Mouse (Mus musculus): ENCODE data around the gene Nprl3. TPM values are rescaled to one million over a fixed set of nuclear protein-coding genes. Genes with fewer than 3 reads are reported as not detected.
"Not testable (repeated sequence)": the region's sequence is repeated elsewhere in the genome, so short reads cannot be mapped to it uniquely, and the experiment has no call there.

The Nprl3 gene
- total RNA-seq, 2 experiments from 2014 or later = 58.0 to 187 TPM

GRCm38 (mm10) chr11:32205058-32205873, 62.2 kb downstream of the Nprl3 start, which contains the start of gene Snrnp25:
TSS of gene Snrnp25 (plus strand) at chr11:32205415.
- peak; percentile 97 for ATAC-seq (replicated peaks; ENCODE audit: low FRiP score, poor library complexity, severe bottlenecking)

DNA sequence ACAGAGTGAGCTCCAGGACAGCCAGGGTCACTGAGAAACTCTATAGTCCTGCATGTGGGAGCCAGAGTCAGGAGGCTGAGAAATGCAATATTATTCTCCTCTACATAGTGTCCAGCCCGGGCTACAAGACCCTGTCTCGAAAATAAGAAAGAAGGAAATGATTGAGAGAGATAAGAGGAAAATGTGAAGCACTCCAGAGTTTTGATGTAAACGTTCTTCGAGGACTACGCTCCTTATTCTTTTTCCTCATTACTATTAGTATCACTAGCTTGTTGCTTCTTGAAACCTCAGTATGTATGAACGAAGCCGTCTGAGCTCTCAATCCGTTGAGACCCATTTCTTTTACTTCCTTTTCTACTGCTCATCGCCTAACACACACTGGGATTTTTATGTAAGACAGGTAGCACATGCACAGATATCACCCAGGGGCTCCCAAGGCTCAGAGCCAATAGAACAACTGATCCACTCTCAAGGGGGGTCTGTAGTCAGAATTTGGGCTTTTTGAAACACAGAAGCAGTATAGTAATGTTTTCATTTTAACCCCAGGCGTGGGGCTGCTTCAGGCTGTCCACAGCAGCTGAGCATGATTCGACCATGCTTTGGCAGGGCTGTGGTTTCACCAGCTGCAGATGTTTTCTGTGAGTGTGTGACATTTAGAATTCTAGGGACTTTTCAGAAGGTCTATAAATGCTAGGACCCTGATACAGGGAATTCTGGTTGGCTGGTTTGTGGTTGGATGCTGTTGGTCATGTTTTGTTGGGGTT, 65.4 kb downstream of the Nprl3 start:
- no peak for ATAC-seq (replicated peaks; ENCODE audit: low FRiP score, poor library complexity, severe bottlenecking)

- not testable (repeated sequence) for ATAC-seq (replicated peaks; ENCODE audit: low FRiP score, poor library complexity, severe bottlenecking)
Measured at GRCm38 (mm10) chr11:32200992-32201391, 66.5 kb downstream of the Nprl3 start.

DNA sequence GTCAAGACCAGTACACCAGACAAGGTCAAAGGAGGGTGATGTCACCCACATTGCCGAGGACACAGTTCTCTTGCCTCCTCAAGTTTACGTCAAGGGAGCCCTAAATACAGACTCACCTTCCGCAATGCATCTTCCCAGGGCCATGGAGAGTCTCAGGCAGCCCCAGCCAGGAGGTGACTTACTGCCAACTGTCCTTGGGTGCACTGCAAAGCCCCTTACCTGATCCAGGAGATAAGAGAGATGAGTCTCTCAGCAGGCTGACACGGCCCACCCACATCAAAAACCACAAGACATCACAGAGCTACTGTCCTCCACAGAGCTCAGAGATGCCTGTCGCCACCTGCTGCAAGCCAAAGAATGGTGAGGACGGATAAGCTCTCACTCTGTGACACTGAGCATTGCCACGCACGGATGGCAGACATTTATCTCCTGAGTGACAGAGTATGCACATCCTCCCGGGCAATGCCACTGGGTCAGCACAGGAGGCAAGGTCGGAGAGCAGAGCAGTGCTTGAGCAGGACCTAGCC, 67.4 kb downstream of the Nprl3 start, which contains the start of gene Il9r:
Gene Il9r, minus strand, starts transcription at position 205 of the 527 bp plus-strand sequence.
- ATAC-seq (replicated peaks; ENCODE audit: low FRiP score, poor library complexity, severe bottlenecking) = no peak

GRCm38 (mm10) chr11:32199230-32199629, 68.3 kb downstream of the Nprl3 start:
- ATAC-seq (replicated peaks; ENCODE audit: low FRiP score, poor library complexity, severe bottlenecking) = no peak

DNA sequence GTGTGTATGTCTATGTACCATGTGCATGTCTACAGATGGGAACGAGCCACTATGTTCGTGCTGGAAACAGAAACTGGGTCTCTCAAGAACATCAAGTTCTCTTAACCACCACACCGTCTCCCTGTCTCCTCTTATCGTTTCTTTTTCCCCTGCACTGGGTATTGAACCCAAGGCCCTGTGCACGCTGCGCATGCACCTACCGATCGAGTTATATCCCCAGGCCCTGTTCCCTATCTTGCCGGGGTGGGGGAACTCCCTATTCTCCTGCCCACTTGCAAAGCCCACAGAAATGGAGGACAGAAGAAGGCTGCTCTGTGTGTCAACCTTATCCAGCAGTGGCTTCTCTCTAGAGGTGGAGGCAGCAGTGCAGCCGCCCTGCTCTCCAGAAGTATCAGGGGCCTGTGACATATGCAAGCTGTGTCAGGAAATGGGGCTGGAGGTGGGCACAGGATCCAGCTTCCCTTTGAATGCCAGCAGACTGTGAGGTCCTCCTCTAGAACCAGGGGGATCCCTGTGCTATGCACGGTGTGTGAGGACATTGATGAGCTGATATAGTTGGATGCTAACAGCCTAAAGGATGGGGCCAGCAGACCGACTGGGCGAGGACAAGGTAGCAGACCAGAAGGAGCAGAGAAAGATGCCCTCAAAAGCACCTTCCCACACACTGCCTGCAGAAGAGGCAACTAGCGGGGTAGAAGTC, 69.1 kb downstream of the Nprl3 start:
- ATAC-seq (replicated peaks; ENCODE audit: low FRiP score, poor library complexity, severe bottlenecking) = no peak

- no peak for ATAC-seq (replicated peaks; ENCODE audit: low FRiP score, poor library complexity, severe bottlenecking)
Measured at GRCm38 (mm10) chr11:32197766-32198165, 69.7 kb downstream of the Nprl3 start.

GRCm38 (mm10) chr11:32196727-32197126, 70.8 kb downstream of the Nprl3 start:
- ATAC-seq (replicated peaks; ENCODE audit: low FRiP score, poor library complexity, severe bottlenecking) = no peak

DNA sequence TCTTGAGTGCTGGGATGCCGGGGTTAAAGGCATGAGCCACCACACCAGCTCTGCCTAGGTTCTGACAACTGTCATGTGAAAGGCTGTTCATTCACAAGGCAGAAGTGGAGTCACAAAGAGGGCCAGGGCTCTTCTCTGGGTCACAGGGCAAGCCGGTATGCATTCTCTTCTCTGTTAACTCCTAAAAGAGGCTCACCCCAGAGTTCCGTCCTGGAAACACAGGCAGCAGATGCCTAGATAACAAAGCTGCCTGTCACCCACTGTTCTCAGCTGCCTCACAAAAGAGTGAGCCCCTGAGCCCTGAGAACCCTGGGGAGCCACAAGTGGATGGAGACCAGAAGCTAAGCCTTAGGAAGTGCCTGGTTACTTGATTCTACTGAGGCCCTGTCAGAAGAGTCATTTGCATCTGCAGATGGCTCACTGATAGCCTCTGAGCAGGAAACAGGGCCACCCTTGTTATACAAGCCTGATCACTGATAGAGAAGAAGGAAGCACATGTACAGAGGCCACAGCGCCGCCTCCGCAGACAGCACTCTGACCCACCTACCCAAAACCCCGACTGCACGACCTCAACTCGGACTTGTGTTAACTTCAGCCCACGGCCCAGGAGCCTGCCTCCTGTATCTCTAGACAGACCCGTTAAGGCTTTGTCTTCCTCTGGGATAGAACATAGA, 71.5 kb downstream of the Nprl3 start:
- no peak for ATAC-seq (replicated peaks; ENCODE audit: low FRiP score, poor library complexity, severe bottlenecking)

DNA sequence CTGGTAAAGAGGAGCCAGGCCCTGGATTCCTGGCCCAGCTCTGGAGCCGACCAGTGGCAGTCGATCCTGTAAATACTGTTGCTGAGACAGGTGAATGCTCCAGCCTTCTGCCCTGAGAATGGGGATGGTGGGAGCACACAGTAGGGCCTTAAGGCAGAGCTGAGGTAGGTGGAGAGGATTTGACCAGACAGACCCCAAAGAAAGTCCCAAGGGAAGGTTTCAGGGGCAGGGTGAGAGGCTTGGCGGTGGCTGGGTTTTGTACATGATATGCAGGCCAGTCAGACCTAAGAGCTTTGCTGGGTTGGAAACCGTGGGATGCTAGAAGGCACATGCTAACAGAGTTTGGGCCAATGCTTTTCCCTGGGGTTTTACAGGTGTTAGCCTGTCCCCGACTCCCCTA, 72.9 kb downstream of the Nprl3 start:
- ATAC-seq (replicated peaks; ENCODE audit: low FRiP score, poor library complexity, severe bottlenecking) = no peak

GRCm38 (mm10) chr11:32194086-32194485, 73.4 kb downstream of the Nprl3 start:
- ATAC-seq (replicated peaks; ENCODE audit: low FRiP score, poor library complexity, severe bottlenecking) = no peak

GRCm38 (mm10) chr11:32193156-32193555, 74.4 kb downstream of the Nprl3 start:
- ATAC-seq (replicated peaks; ENCODE audit: low FRiP score, poor library complexity, severe bottlenecking) = no peak

- no peak for ATAC-seq (replicated peaks; ENCODE audit: low FRiP score, poor library complexity, severe bottlenecking)
Measured at GRCm38 (mm10) chr11:32190603-32191110, 76.8 kb downstream of the Nprl3 start.

- no peak for ATAC-seq (replicated peaks; ENCODE audit: low FRiP score, poor library complexity, severe bottlenecking)
Measured at GRCm38 (mm10) chr11:32190119-32190518, 77.4 kb downstream of the Nprl3 start.

DNA sequence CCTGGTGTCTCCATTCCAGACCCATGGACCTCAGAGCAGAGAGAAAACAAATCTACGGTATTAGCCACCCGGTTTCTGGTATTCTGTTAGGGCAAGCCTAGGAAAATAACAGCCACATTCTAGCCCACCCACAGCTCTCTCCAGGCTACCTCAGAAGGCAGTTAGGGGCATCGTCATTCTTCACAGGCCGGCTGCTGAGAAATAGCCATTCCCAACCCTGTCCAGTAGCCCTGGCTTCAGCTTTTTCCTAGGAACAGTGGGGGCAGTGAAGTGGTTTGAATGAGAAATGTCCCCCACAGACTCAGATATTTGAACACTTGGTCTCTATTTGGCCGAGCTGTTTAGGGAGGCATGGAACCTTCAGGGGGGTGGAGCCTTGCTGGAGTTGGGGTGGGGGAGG, 78.1 kb downstream of the Nprl3 start:
- no peak for ATAC-seq (replicated peaks; ENCODE audit: low FRiP score, poor library complexity, severe bottlenecking)

GRCm38 (mm10) chr11:32188881-32189280, 78.6 kb downstream of the Nprl3 start:
- no peak for ATAC-seq (replicated peaks; ENCODE audit: low FRiP score, poor library complexity, severe bottlenecking)

DNA sequence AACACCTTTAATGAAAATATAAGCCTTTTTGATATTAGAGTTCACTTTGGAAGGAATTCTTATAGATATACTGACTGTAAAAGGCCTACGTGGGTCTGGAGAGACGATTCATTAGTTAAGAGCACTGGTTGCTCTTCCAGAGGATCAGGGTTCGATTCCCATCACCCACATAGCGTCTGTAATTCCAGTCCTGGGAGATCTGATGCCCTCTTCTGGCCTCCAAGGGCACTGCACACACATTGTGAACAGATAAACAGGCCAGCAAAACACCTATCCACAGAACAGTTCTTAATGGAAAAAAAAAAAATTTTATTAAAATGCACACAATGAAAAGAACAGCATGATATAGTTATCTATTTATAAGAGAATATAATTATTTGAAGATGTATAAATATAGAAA, 80.3 kb downstream of the Nprl3 start:
- no peak for ATAC-seq (replicated peaks; ENCODE audit: low FRiP score, poor library complexity, severe bottlenecking)

DNA sequence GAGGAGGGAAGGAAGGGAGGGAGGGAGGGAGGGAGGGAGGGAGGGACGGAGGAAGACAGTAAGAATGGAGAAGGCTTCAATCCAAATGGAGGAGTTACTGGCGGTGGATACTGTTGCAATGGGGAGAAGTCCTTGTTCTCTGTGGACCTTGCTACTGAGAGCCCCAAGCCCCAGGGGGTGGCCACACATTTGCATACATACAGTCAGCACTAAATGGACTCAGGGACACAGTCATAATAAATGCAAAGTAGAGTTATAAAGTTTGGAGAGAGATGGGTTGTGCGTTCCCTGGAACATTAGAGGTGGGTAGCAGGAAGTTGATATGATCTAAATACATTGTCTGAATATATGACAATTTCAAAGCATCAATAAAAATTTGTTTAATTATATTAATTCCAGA, 81.5 kb downstream of the Nprl3 start:
- no peak for ATAC-seq (replicated peaks; ENCODE audit: low FRiP score, poor library complexity, severe bottlenecking)

- ATAC-seq (replicated peaks; ENCODE audit: low FRiP score, poor library complexity, severe bottlenecking) = no peak
Measured at GRCm38 (mm10) chr11:32184469-32184868, 83.0 kb downstream of the Nprl3 start.
